Mouse (Mus musculus) left cerebral cortex, adult 6 months (tissue): ENCODE data around the gene Mcpt8. TPM values are rescaled to one million over a fixed set of nuclear protein-coding genes. Genes with fewer than 3 reads are reported as not detected.

ENCODE experiments used
- long read RNA-seq, 2 experiments: library from polyadenylated mRNA; unstranded; transcript quantifications; one replicate each; pipeline ENCODE4 v2.0.0; 2019 to 2020
- polyA plus RNA-seq: library from polyadenylated mRNA; unstranded; fragments of <200 nt; fragmentation: Nextera tagmentation; gene quantifications from 2 replicates; pipeline ENCODE4 v1.2.3, GENCODE M21; 2021

The Mcpt8 gene
- not detected in 2 replicates for polyA plus RNA-seq
- long read RNA-seq, experiment 1 = 0 reads
- long read RNA-seq, experiment 2 = 0 reads

DNA sequence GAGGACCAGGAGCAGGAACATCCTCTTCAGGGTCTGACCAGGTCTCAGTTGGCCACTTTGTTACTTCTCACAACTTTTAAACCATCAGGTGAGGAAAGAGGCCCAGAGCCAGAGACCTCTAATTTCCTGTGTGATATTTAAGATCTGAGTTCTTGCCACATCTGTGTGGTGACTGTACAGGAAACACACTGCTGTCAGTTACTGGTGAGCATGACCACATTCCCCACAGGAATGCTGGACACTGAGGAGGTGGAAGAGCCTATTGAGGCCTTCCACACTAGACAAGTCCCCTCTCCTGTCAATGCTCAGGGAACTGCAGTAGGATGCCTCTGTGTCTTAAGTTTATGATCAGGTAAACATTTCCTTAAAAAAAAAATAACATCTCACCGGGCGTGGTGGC, at the start of gene Mcpt8:
Mcpt8 (minus strand) TSS at position 107 of the 400 bp plus-strand sequence.

DNA sequence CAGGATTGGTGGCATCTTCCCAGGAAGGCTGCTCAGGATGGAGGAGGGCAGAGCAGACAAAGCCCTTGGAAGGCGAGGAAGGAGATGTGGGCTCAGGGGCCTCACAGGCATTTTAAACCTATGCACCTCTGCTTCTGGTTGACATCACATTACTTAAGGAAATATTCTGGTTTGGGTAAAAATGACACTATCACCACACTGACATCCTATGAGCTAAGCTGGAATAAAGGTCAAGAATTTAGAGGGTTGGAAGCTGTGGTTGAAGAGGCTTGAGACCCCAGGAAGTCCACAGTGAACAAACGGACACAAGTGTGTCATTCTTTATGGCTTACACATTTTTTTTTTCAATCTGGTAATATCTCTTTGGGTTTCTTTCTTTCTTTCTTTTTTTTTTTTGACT, 47.4 kb upstream of the Mcpt8 start, which contains the start of gene Gzmd:
Gzmd (minus strand) TSS at position 101 of the 400 bp plus-strand sequence.

GRCm38 (mm10) chr14:56120525-56120924, 35.5 kb upstream of the Mcpt8 start, which contains the start of gene Gzme:
Gzme (minus strand) TSS chr14:56120625.

GRCm38 (mm10) chr14:56102386-56102785, 17.3 kb upstream of the Mcpt8 start, which contains the start of gene Ctsg:
Ctsg (minus strand) TSS chr14:56102574.

GRCm38 (mm10) chr14:56062213-56062612, 22.9 kb downstream of the Mcpt8 start, which contains the start of gene Mcpt4:
Mcpt4 (minus strand) TSS chr14:56062313.

DNA sequence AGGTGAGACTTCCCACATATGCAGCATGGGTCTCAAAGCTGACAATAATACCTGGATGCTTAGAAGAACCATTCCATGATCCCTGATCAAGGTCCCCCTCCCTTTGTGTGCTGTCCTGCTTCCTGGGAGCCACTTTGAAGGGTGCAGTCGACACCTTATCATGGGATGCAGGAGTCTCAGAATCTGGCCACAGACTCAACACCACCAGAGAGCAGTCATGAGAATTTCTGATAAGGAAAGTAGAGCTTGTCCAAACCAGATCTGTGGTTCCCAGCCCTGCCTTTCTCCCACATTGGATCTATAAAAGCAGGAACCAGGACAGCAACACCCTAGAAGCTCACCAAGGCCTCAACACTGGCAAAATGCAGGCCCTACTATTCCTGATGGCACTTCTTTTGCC, 43.3 kb downstream of the Mcpt8 start, which contains the start of gene Mcpt2:
Mcpt2 (plus strand) TSS at position 250 of the 400 bp plus-strand sequence.

Other genes starting within 250 kb of the Mcpt8 start
- gene Nynrin, start 231.3 kb downstream of the Mcpt8 start, polyA plus RNA-seq = 0.48 and 0.84 TPM in 2 replicates
- 0.06 and 0.11 TPM in 2 replicates for gene Cbln3, start 200.9 kb downstream of the Mcpt8 start, polyA plus RNA-seq
- gene Khnyn, start 200.3 kb downstream of the Mcpt8 start, polyA plus RNA-seq = 2.4 and 2.6 TPM in 2 replicates
- gene Sdr39u1, start 185.0 kb downstream of the Mcpt8 start, polyA plus RNA-seq = 189 and 204 TPM in 2 replicates
- gene Cma1, start 140.6 kb downstream of the Mcpt8 start, polyA plus RNA-seq = not detected in 2 replicates
- not detected in 2 replicates for gene Cma2, start 134.3 kb downstream of the Mcpt8 start, polyA plus RNA-seq
- not detected in 2 replicates for gene Mcpt1, start 67.3 kb downstream of the Mcpt8 start, polyA plus RNA-seq
- not detected in 2 replicates for gene Mcpt9, start 54.8 kb downstream of the Mcpt8 start, polyA plus RNA-seq
- gene Mcpt2, start 43.2 kb downstream of the Mcpt8 start, polyA plus RNA-seq = not detected in 2 replicates
- gene Mcpt4, start 23.0 kb downstream of the Mcpt8 start, polyA plus RNA-seq = not detected in 2 replicates
- not detected in 2 replicates for gene Ctsg, start 17.3 kb upstream of the Mcpt8 start, polyA plus RNA-seq
- gene Gzme, start 35.4 kb upstream of the Mcpt8 start, polyA plus RNA-seq = not detected in 2 replicates
- gene Gzmd, start 47.3 kb upstream of the Mcpt8 start, polyA plus RNA-seq = not detected in 2 replicates
- gene Gzmg, start 74.3 kb upstream of the Mcpt8 start, polyA plus RNA-seq = not detected in 2 replicates
- not detected in 2 replicates for gene Gzmn, start 89.3 kb upstream of the Mcpt8 start, polyA plus RNA-seq
- not detected in 2 replicates for gene Gzmf, start 126.1 kb upstream of the Mcpt8 start, polyA plus RNA-seq
- gene Gzmc, start 149.4 kb upstream of the Mcpt8 start, polyA plus RNA-seq = not detected in 2 replicates
- not detected in 2 replicates for gene Gzmb, start 177.0 kb upstream of the Mcpt8 start, polyA plus RNA-seq